Comparison of ENCODE assay signal across 9 mouse cellular contexts in genomic region chr16:33344379-33344778, GRCm38 (mm10). TPM values are rescaled to one million over a fixed set of nuclear protein-coding genes. Genes with fewer than 3 reads are reported as not detected.
DNase-seq lines count a peak whose midpoint lies in the region; ATAC-seq and TF ChIP-seq lines count a peak whose summit lies in the region.
"Had no signal": no experiment of that assay in that cellular context is flagged by ENCODE, and none has a peak within 500 bp of the region (broad histone marks: within the 10 kb centered on the region; RNA-seq: fewer than 3 reads in every experiment).

No protein-coding gene starts in this region.

- peak overlapping the region; percentile 53 for H3K27ac ChIP-seq in hindbrain, embryonic 10.5 days
- H3K27ac ChIP-seq in hindbrain, embryonic 11.5 days (ENCODE audit: low read depth, low read length), result no peak overlapping the region
- no peak overlapping the region for H3K27ac ChIP-seq in intestine, embryonic 16.5 days (ENCODE audit: low read length)
- H3K27ac ChIP-seq: limb, embryonic 12.5 days had no signal

- no peak for TF ChIP-seq POLR2A in myocyte (IDR thresholded peaks at IDR 0.05; ENCODE audit: insufficient read length, low read depth)

- no peak overlapping the region; the same call in 1 of the 2 replicates for H3K9ac ChIP-seq in hindbrain, embryonic 11.5 days (ENCODE audit: low read depth, low read length)
- 0 out of 2 replicates have a peak overlapping the region, but pooled peaks have one; percentile 23 for H3K9ac ChIP-seq in intestine, embryonic 16.5 days (ENCODE audit: low read depth, low read length)
- H3K9ac ChIP-seq: limb, embryonic 12.5 days had no signal

- no peaks in the 10 kb centered on the region for H3K9me3 ChIP-seq in hindbrain, embryonic 10.5 days
- H3K9me3 ChIP-seq in hindbrain, embryonic 11.5 days (ENCODE audit: control insufficient read depth, low read length), result no peaks in the 10 kb centered on the region
- no peaks in the 10 kb centered on the region for H3K9me3 ChIP-seq in intestine, embryonic 16.5 days (ENCODE audit: control insufficient read depth, low read length)
- H3K9me3 ChIP-seq: limb, embryonic 12.5 days had no signal

- no peaks in the 10 kb centered on the region for H3K79me2 ChIP-seq in myocyte (ENCODE audit: control insufficient read depth, insufficient read depth)

- peaks cover 34% of the 10 kb centered on the region for H3K4me1 ChIP-seq in hindbrain, embryonic 10.5 days (replicated peaks)
- no peaks in the 10 kb centered on the region for H3K4me1 ChIP-seq in hindbrain, embryonic 11.5 days (replicated peaks; ENCODE audit: control insufficient read depth, insufficient read depth, low read length)
- 0 out of 2 replicates have a peak, but pooled peaks cover 8% of the 10 kb centered on the region for H3K4me1 ChIP-seq in intestine, embryonic 16.5 days (ENCODE audit: control insufficient read depth, insufficient read depth, low read length)

- no peak overlapping the region for H3K4me3 ChIP-seq in hindbrain, embryonic 10.5 days
- no peak overlapping the region for H3K4me3 ChIP-seq in hindbrain, embryonic 11.5 days (ENCODE audit: low read depth, low read length)
- no peak overlapping the region for H3K4me3 ChIP-seq in intestine, embryonic 16.5 days (ENCODE audit: low read length)
- H3K4me3 ChIP-seq in myocyte, result peak overlapping the region; percentile 7
- H3K4me3 ChIP-seq: limb, embryonic 12.5 days had no signal

- no peak overlapping the region for H3ac ChIP-seq in myocyte (ENCODE audit: control insufficient read depth, insufficient read length)

- no peaks in the 10 kb centered on the region for H3K36me3 ChIP-seq in hindbrain, embryonic 10.5 days
- H3K36me3 ChIP-seq in hindbrain, embryonic 11.5 days (ENCODE audit: control insufficient read depth, insufficient read depth, low read length), result no peaks in the 10 kb centered on the region
- no peaks in the 10 kb centered on the region for H3K36me3 ChIP-seq in intestine, embryonic 16.5 days (ENCODE audit: control insufficient read depth, insufficient read depth, low read length)
- H3K36me3 ChIP-seq in myocyte (ENCODE audit: control insufficient read depth, insufficient read depth), result no peaks in the 10 kb centered on the region
- H3K36me3 ChIP-seq: limb, embryonic 12.5 days had no signal

- 59% methylated on average over 9 of the region's 9 CpGs for whole genome bisulfite sequencing in hindbrain, embryonic 10.5 days
- 66% methylated on average over 9 of the region's 9 CpGs for WGBS in hindbrain, embryonic 11.5 days
- WGBS in intestine, embryonic 16.5 days, result 52% methylated on average over 9 of the region's 9 CpGs

- no peak for ATAC-seq in hindbrain, embryonic 11.5 days (ENCODE audit: low FRiP score)
- ATAC-seq in intestine, embryonic 16.5 days, result no peak
- no peak for ATAC-seq in monocyte, adult 5-6 weeks (replicated peaks; ENCODE audit: insufficient number of reproducible peaks, low FRiP score, low TSS enrichment, poor library complexity, severe bottlenecking)

- no peak overlapping the region for H3K4me2 ChIP-seq in hindbrain, embryonic 11.5 days (replicated peaks; ENCODE audit: low read depth, low read length)
- H3K4me2 ChIP-seq in intestine, embryonic 16.5 days (ENCODE audit: low read depth, low read length), result no peak overlapping the region
- peak overlapping the region; percentile 76 for H3K4me2 ChIP-seq in myocyte (ENCODE audit: low read depth)
- H3K4me2 ChIP-seq: limb, embryonic 12.5 days had no signal

- DNase-seq in hindbrain, embryonic 10.5 days (ENCODE audit: low spot score), result no peak
- DNase-seq in hindbrain, embryonic 11.5 days (ENCODE audit: low spot score), result no peak
- peak; percentile 26 to 57 for DNase-seq in adrenal gland, postnatal 36 days
- DNase-seq in heart, adult 18-20 months, result no peak
- DNase-seq in kidney, postnatal 36 days, result no peak

- no peaks in the 10 kb centered on the region for H3K27me3 ChIP-seq in hindbrain, embryonic 10.5 days (ENCODE audit: insufficient read depth, poor library complexity, severe bottlenecking)
- no peaks in the 10 kb centered on the region for H3K27me3 ChIP-seq in hindbrain, embryonic 11.5 days (ENCODE audit: control insufficient read depth, insufficient read depth, low read length)
- H3K27me3 ChIP-seq in intestine, embryonic 16.5 days (replicated peaks; ENCODE audit: control insufficient read depth, insufficient read depth, low read length), result no peaks in the 10 kb centered on the region
- no peaks in the 10 kb centered on the region for H3K27me3 ChIP-seq in myocyte (ENCODE audit: control insufficient read depth, insufficient read depth, insufficient read length)
- H3K27me3 ChIP-seq: limb, embryonic 12.5 days had no signal

TF ChIP-seq in myocyte, 11 proteins besides CTCF, POLR2A, EP300 and RAD21:
- TF ChIP-seq E2F4 (IDR thresholded peaks at IDR 0.05; ENCODE audit: insufficient read depth) (no peak), POLR2AphosphoS2 (IDR thresholded peaks at IDR 0.05; ENCODE audit: insufficient read length, low read depth) (no peak), SRF (IDR thresholded peaks at IDR 0.05; ENCODE audit: control insufficient read depth, insufficient read length, low read depth) (no peak), TCF12 (IDR thresholded peaks at IDR 0.05; ENCODE audit: insufficient read depth, poor library complexity, severe bottlenecking) (no peak), MYOD1 (IDR thresholded peaks at IDR 0.05; ENCODE audit: control insufficient read depth in 1 of 3, insufficient read length in 2 of 3, low read depth in 2 of 3) (no peak), MAX (IDR thresholded peaks at IDR 0.05; ENCODE audit: low read depth) (no peak), REST (IDR thresholded peaks at IDR 0.05; ENCODE audit: insufficient read depth, insufficient read length) (no peak), USF1 (IDR thresholded peaks at IDR 0.05; ENCODE audit: low read depth) (no peak)

RNA-seq across cellular contexts. Expression of gene Zfp148, which starts 36.3 kb away (rescaled TPM):
- polyA plus RNA-seq in hindbrain, embryonic 10.5 days (2016; fragmentation: Nextera tagmentation; extraction: Ambion mirVana), result 38.8 and 40.1 TPM in 2 replicates
- polyA plus RNA-seq in hindbrain, embryonic 11.5 days (2014; fragmentation: Nextera tagmentation; extraction: Ambion mirVana), result 48.8 and 48.9 TPM in 2 replicates
- 10 to 100 TPM; 71.1 TPM for total RNA-seq in adrenal gland, postnatal 36 days (2021)
- 39.1 and 39.9 TPM in 2 replicates for polyA plus RNA-seq in intestine, embryonic 16.5 days (2015; fragmentation: Nextera tagmentation; extraction: Ambion mirVana)
- polyA plus RNA-seq in myocyte (2012; fragmentation: generic; extraction: Trizol), result 7.9 TPM
- 32.5 to 44.3 TPM (median 37.2 TPM) in 3 replicates for total RNA-seq in monocyte, adult 5-6 weeks (2017)
- total RNA-seq in heart, adult 18-20 months (2021), result 10 to 100 TPM; 36.5 to 41.9 TPM

Comparison
In these comparisons a context has a peak if more than half of its experiments do, and no peak if none do; other contexts are left out.
1. DNase-seq: peak in adrenal gland, postnatal 36 days (2 of 2); none in hindbrain, embryonic 10.5 days (single experiment), hindbrain, embryonic 11.5 days (single experiment), heart, adult 18-20 months (0 of 2) and kidney, postnatal 36 days (0 of 2).